Mouse (Mus musculus): ENCODE measurements around the gene Srcin1.
A peak's percentile ranks its signal among the peaks of the same experiment; 100 is the strongest.

Srcin1 gene

DNA sequence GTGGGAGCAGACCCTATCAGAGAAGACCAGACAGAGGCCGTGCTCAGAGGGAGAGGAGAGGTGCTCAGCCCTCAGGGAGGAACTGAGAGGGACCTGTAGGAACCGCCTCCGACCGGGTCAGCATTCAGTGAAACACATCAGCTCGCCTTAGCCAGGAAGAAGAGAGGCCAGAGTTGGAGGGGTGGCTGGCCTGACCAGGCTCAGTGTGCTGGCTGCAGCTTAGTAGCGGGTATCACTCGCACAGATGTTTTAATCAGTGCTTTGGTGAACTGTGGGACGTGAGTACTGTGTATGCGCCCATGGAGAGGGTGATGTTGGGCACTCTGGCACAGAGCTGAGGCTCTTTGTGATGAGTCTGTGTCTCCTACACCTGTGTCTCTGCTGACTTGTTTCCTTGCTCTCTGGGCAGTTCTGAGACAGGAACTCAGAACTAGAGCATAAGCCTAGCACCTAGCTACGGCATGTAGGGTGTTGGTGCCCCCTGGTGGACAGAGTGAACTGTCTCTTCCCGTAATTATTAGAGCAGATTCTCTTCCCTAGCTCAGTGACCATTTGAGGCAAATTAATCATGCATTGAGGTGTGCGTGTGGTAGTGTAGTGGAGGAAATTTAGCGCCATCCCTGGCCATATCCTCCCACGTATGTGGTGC lies 107.2 kb downstream of the Srcin1 start:
- peak; percentile 82 for DNase-seq (ENCODE audit: extremely low spot score, low spot score)

GRCm38 (mm10) chr11:97466444-97467160 lies 109.4 kb downstream of the Srcin1 start:
- DNase-seq (ENCODE audit: extremely low spot score, low spot score), result no peak

DNA sequence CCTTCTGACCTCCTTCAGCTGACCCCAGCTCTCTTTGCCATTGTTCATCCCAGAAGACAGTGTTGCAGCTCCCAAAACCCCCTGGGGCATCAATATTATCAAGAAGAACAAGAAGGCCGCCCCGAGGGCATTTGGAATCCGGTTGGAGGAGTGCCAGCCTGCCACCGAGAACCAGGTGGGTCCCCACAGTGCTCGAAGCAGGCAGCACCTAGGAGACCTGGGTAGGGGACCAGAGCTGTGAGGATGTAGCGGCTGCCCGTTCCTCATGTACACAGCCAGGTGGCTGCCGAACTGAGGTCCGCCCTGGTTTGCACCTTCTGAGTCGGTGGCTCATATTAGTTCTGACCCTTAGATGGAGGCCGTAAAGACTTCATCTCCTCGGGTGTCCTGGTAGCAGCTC lies 110.0 kb downstream of the Srcin1 start:
- DNase-seq (ENCODE audit: extremely low spot score, low spot score), result no peak

DNA sequence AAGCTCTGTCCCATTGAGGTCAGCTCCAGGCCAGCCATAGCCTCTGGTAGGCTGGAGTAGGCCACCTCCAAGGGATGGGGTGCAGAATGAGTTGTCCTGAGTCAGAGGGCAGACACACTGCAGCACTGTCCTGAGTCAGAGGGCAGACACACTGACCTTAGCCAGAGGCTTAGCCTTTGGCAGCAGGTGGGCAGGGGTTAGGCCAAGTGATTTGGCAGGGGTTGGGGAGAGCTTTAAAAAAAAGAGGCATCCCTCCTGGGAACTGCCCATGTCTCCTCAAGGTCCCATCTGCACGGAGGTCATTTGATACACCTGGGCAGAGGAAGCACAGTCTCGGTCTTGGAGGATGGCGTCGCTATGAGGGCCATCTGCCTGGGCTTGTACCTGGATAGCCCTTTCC lies 112.0 kb downstream of the Srcin1 start:
- DNase-seq (ENCODE audit: extremely low spot score, low spot score), result no peak

DNA sequence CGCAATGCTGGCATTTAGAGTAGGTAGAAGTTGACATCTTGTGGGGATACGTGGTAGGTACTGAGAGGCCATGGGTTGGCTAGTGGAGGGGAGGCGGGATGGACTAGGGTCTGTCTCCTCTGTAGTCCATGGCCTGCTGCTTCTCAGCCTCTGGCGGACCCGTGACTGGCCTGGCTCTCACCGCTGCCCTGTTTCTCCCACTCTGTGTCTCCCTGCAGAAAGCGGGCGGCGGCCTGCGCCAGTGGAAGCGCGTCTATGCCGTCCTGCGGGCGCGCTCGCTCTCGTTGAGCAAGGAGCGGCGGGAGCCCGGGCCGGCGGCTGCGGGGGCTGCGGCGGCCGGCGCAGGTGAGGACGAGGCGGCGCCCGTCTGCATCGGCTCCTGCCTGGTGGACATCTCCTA lies 112.8 kb downstream of the Srcin1 start:
- DNase-seq (ENCODE audit: extremely low spot score, low spot score), result no peak

- DNase-seq (ENCODE audit: extremely low spot score, low spot score), result no peak
Measured at GRCm38 (mm10) chr11:97462538-97462937, 113.4 kb downstream of the Srcin1 start.

DNA sequence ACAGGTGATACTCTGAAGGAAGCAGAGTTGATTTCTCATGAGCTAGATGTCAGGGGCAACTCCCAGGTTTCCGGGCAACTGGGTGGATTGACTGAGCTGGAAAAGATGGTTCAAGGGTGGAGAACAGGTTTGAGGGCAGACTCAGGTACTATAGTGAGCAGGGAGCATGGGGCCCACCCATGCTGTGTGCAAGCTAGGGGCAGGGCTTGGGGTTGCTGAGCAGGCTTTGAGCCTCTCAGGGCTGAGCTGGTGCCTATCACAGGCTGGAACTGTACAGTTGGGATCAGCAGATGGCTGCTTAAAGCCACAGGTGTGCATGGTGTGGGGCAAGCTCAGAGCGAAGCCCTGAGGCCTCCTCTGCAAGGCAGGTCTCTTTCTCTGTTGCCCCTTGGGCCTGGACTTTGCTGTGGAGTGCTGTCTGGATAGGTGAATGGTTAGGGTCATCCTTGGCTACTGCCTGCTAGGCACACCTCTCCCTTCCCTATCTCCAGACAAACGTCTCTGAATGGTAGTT lies 114.6 kb downstream of the Srcin1 start:
- DNase-seq (ENCODE audit: extremely low spot score, low spot score), result no peak
